Mouse (Mus musculus): Measurements from ENCODE around the gene Pik3cb. TPM values are rescaled to one million over a fixed set of nuclear protein-coding genes. Genes with fewer than 3 reads are reported as not detected.

Pik3cb gene
- polyA plus RNA-seq, 1 experiment from 2014 or later, result 4.1 TPM

- H3K27me3 ChIP-seq (replicated peaks; ENCODE audit: insufficient read depth, low read length), result no peaks in the 10 kb centered on the region
- peak overlapping the region; percentile 66 for H3K27ac ChIP-seq (ENCODE audit: low read length)
- no peak overlapping the region for H3K4me2 ChIP-seq (replicated peaks; ENCODE audit: low read depth, low read length)
- 20% methylated on average over 11 of the region's 11 CpGs for WGBS
- DNase-seq (ENCODE audit: low spot score) (peak; percentile 52), ATAC-seq (peak; percentile 90)
- H3K4me3 ChIP-seq (ENCODE audit: low read depth, low read length), result no peak overlapping the region
- H3K9ac ChIP-seq (replicated peaks; ENCODE audit: low read depth), result no peak overlapping the region
- no peaks in the 10 kb centered on the region for H3K9me3 ChIP-seq (ENCODE audit: low read length)
- H3K4me1 ChIP-seq (ENCODE audit: insufficient read depth, low read depth, low read length), result no peaks in the 10 kb centered on the region
- H3K36me3 ChIP-seq (ENCODE audit: insufficient read depth, low read length), result 0 out of 2 replicates have a peak, but pooled peaks cover 3% of the 10 kb centered on the region
- TF ChIP-seq EP300 (IDR thresholded peaks at IDR 0.05) (peak; percentile 79), CTCF (IDR thresholded peaks at IDR 0.05) (no peak)
Measured at GRCm38 (mm10) chr9:99098482-99099129, 41.8 kb downstream of the Pik3cb start.

DNA sequence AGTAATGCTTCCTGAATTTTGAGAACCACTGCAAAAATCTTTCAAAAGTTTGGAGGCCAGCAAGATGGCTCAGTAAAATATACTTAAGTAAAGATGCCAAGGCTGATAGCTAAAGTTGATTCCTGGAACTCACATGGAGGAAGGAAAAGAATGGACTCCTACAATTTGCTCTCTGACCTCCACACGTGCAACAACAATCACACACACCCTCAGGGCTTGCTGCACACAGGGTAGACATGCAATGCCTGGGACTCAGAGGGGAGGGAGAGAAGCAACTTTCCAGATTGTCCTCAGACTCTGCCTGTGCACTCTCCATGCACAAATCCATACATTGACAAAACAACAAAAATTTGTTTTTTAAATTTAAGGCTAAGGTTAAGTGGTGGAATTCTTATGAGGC lies 42.8 kb downstream of the Pik3cb start:
- Histone ChIP-seq H3K36me3 (ENCODE audit: insufficient read depth, low read length) (0 out of 2 replicates have a peak, but pooled peaks cover 3% of the 10 kb centered on the region), H3K4me2 (replicated peaks; ENCODE audit: low read depth, low read length) (no peak overlapping the region), H3K27ac (ENCODE audit: low read length) (no peak overlapping the region), H3K9me3 (ENCODE audit: low read length) (no peaks in the 10 kb centered on the region), H3K4me3 (ENCODE audit: low read depth, low read length) (no peak overlapping the region), H3K4me1 (ENCODE audit: insufficient read depth, low read depth, low read length) (no peaks in the 10 kb centered on the region), H3K9ac (replicated peaks; ENCODE audit: low read depth) (no peak overlapping the region), H3K27me3 (replicated peaks; ENCODE audit: insufficient read depth, low read length) (no peaks in the 10 kb centered on the region)
- WGBS, result 12% methylated on average over 1 of the region's 1 CpGs
- TF ChIP-seq EP300 (IDR thresholded peaks at IDR 0.05) (no peak), CTCF (IDR thresholded peaks at IDR 0.05) (no peak)
- ATAC-seq, result no peak
- no peak for DNase-seq (ENCODE audit: low spot score)

- no peak for TF ChIP-seq CTCF (IDR thresholded peaks at IDR 0.05)
- no peak for TF ChIP-seq EP300 (IDR thresholded peaks at IDR 0.05)
- Histone ChIP-seq H3K27ac (ENCODE audit: low read length) (no peak overlapping the region), H3K9me3 (ENCODE audit: low read length) (no peaks in the 10 kb centered on the region), H3K4me1 (ENCODE audit: insufficient read depth, low read depth, low read length) (no peaks in the 10 kb centered on the region), H3K36me3 (ENCODE audit: insufficient read depth, low read length) (no peaks in the 10 kb centered on the region), H3K4me3 (ENCODE audit: low read depth, low read length) (no peak overlapping the region), H3K4me2 (replicated peaks; ENCODE audit: low read depth, low read length) (no peak overlapping the region), H3K27me3 (replicated peaks; ENCODE audit: insufficient read depth, low read length) (no peaks in the 10 kb centered on the region), H3K9ac (replicated peaks; ENCODE audit: low read depth) (no peak overlapping the region)
- DNase-seq (ENCODE audit: low spot score) (no peak), ATAC-seq (no peak)
- 72% methylated on average over 7 of the region's 7 CpGs for WGBS
Measured at GRCm38 (mm10) chr9:99095192-99095591, 45.2 kb downstream of the Pik3cb start.

DNA sequence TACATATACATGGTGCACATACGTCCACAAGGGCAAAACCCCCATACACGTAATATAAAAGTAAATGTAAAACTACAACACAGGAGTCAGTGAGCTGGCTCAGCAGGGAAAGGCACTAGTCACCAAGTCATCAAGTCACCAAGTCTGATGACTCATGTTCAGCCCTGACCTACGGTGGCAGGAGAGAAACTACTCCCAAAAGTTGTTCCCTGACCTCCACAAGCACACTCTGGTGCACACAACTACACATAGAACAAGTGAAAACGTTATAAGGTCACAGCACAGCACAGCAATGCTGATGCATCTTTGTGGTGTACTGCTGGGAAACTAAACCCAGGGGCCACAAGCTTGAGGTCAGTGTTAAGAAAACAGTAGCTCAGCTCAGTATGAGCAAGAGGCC lies 49.9 kb downstream of the Pik3cb start:
- no peak overlapping the region for H3K4me3 ChIP-seq (ENCODE audit: low read depth, low read length)
- ATAC-seq, result no peak
- WGBS, result 81% methylated on average over 4 of the region's 4 CpGs
- H3K9ac ChIP-seq (replicated peaks; ENCODE audit: low read depth), result no peak overlapping the region
- H3K4me2 ChIP-seq (replicated peaks; ENCODE audit: low read depth, low read length), result no peak overlapping the region
- no peaks in the 10 kb centered on the region for H3K9me3 ChIP-seq (ENCODE audit: low read length)
- H3K36me3 ChIP-seq (ENCODE audit: insufficient read depth, low read length), result no peaks in the 10 kb centered on the region
- H3K27ac ChIP-seq (ENCODE audit: low read length), result no peak overlapping the region
- TF ChIP-seq EP300 (IDR thresholded peaks at IDR 0.05), result no peak
- DNase-seq (ENCODE audit: low spot score), result no peak
- no peaks in the 10 kb centered on the region for H3K4me1 ChIP-seq (ENCODE audit: insufficient read depth, low read depth, low read length)
- H3K27me3 ChIP-seq (replicated peaks; ENCODE audit: insufficient read depth, low read length), result no peaks in the 10 kb centered on the region

GRCm38 (mm10) chr9:99089904-99090303 lies 50.5 kb downstream of the Pik3cb start:
- WGBS, result 76% methylated on average over 4 of the region's 4 CpGs
- DNase-seq (ENCODE audit: low spot score), result no peak
- H3K9ac ChIP-seq (replicated peaks; ENCODE audit: low read depth), result no peak overlapping the region

GRCm38 (mm10) chr9:99081718-99082117 lies 58.7 kb downstream of the Pik3cb start:
- H3K4me1 ChIP-seq (ENCODE audit: insufficient read depth, low read depth, low read length), result no peaks in the 10 kb centered on the region
- TF ChIP-seq CTCF (IDR thresholded peaks at IDR 0.05) (no peak), EP300 (IDR thresholded peaks at IDR 0.05) (no peak)
- WGBS, result 92% methylated on average over 5 of the region's 5 CpGs
- no peaks in the 10 kb centered on the region for H3K9me3 ChIP-seq (ENCODE audit: low read length)
- no peak overlapping the region for H3K4me2 ChIP-seq (replicated peaks; ENCODE audit: low read depth, low read length)
- no peak for DNase-seq (ENCODE audit: low spot score)
- no peak overlapping the region for H3K27ac ChIP-seq (ENCODE audit: low read length)
- no peaks in the 10 kb centered on the region for H3K27me3 ChIP-seq (replicated peaks; ENCODE audit: insufficient read depth, low read length)
- H3K9ac ChIP-seq (replicated peaks; ENCODE audit: low read depth), result no peak overlapping the region
- no peaks in the 10 kb centered on the region for H3K36me3 ChIP-seq (ENCODE audit: insufficient read depth, low read length)
- H3K4me3 ChIP-seq (ENCODE audit: low read depth, low read length), result no peak overlapping the region
- ATAC-seq, result no peak

More at GRCm38 (mm10) chr9:99089904-99090303, 50.5 kb downstream of the Pik3cb start:
- no peak for TF ChIP-seq CTCF (IDR thresholded peaks at IDR 0.05)
- no peak for TF ChIP-seq EP300 (IDR thresholded peaks at IDR 0.05)
- H3K9me3 ChIP-seq (ENCODE audit: low read length), result no peaks in the 10 kb centered on the region
- no peak overlapping the region for H3K27ac ChIP-seq (ENCODE audit: low read length)
- no peaks in the 10 kb centered on the region for H3K36me3 ChIP-seq (ENCODE audit: insufficient read depth, low read length)
- no peak overlapping the region for H3K4me3 ChIP-seq (ENCODE audit: low read depth, low read length)
- no peaks in the 10 kb centered on the region for H3K4me1 ChIP-seq (ENCODE audit: insufficient read depth, low read depth, low read length)
- no peaks in the 10 kb centered on the region for H3K27me3 ChIP-seq (replicated peaks; ENCODE audit: insufficient read depth, low read length)
- ATAC-seq, result no peak
- H3K4me2 ChIP-seq (replicated peaks; ENCODE audit: low read depth, low read length), result no peak overlapping the region
